Mouse (Mus musculus): Measurements from ENCODE around the gene Prkg1. TPM values are rescaled to one million over a fixed set of nuclear protein-coding genes. Genes with fewer than 3 reads are reported as not detected.
A peak's percentile ranks its signal among the peaks of the same experiment; 100 is the strongest.

The Prkg1 gene
- polyA plus RNA-seq, 1 experiment, result 0.15 TPM

DNA sequence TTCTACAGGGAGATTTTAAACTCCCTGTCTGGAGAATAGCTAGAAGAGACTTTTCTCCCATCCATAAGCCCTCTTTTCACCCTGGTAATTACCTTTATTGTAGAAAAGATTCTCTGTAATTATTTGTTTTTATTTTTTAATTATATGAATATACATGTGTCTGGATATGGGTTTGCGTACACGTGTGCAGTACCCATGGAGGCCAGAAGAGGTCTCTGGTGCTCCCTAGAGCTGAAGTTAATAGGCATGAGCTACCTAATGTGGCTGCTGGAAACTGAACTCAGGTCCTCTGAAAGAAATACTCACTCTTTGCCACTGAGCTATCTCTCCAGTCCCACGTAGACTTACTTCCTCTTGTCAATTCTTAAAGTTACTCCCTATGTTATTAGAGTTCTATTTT is 937.0 kb downstream of the Prkg1 start:
- H3K4me3 ChIP-seq (ENCODE audit: insufficient read depth, low read length), result no peak overlapping the region
- no peak overlapping the region for H3K27ac ChIP-seq (ENCODE audit: insufficient read depth, low read depth, low read length)
- no peaks in the 10 kb centered on the region for H3K4me1 ChIP-seq (ENCODE audit: control insufficient read depth, insufficient read depth, low read length)
- no peak for TF ChIP-seq CTCF (IDR thresholded peaks at IDR 0.05; ENCODE audit: low read depth, low read length)
- no peak for TF ChIP-seq POLR2A (IDR thresholded peaks at IDR 0.05; ENCODE audit: borderline replicate concordance, low read depth, low read length)

DNA sequence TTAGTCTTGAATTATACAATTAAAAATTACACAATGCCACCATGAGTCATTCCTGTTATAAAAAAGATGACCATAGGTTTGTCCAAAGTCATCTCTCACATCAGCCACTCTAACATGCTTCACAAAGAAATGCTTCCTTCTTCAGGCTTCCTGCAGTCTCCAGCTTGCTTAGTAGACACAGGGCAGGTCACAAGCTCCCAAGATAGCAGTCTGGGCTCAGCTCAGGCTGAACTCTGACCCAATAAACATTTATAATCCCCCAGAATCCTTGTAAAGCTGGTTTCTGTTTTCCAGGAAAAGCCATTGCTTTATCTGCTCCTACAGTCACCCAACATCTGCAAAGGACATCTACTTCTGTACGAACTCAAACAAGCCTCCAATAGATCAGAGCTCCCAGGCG is 938.7 kb downstream of the Prkg1 start:
- TF ChIP-seq CTCF (IDR thresholded peaks at IDR 0.05; ENCODE audit: low read depth, low read length) (no peak), POLR2A (IDR thresholded peaks at IDR 0.05; ENCODE audit: borderline replicate concordance, low read depth, low read length) (no peak)

DNA sequence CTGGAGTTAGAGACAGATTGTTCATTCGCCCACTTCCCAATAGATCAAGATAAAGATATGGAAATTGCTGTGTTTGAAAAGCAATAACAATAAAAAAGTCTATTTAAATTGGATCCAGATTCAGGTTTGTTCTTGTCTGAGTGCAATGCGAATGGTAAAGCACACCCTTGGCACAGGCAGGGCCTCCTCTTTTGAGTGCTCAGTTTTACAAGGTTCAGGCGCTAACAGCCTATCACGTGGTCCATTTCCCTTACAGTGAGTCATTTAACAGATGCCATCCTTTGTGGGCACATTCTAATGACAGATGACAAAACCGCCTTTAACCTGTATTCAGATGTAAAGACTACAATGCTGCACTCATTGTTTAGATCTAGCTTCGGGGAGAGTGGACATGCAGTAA is 949.2 kb downstream of the Prkg1 start:
- no peak overlapping the region for H3K4me3 ChIP-seq (ENCODE audit: insufficient read depth, low read length)
- no peak for TF ChIP-seq CTCF (IDR thresholded peaks at IDR 0.05; ENCODE audit: low read depth, low read length)
- TF ChIP-seq POLR2A (IDR thresholded peaks at IDR 0.05; ENCODE audit: borderline replicate concordance, low read depth, low read length), result no peak
- no peaks in the 10 kb centered on the region for H3K4me1 ChIP-seq (ENCODE audit: control insufficient read depth, insufficient read depth, low read length)
- no peak overlapping the region for H3K27ac ChIP-seq (ENCODE audit: insufficient read depth, low read depth, low read length)

More for the DNA sequence above, 938.7 kb downstream of the Prkg1 start:
- H3K4me3 ChIP-seq (ENCODE audit: insufficient read depth, low read length), result no peak overlapping the region
- H3K4me1 ChIP-seq (ENCODE audit: control insufficient read depth, insufficient read depth, low read length), result no peaks in the 10 kb centered on the region
- H3K27ac ChIP-seq (ENCODE audit: insufficient read depth, low read depth, low read length), result no peak overlapping the region

DNA sequence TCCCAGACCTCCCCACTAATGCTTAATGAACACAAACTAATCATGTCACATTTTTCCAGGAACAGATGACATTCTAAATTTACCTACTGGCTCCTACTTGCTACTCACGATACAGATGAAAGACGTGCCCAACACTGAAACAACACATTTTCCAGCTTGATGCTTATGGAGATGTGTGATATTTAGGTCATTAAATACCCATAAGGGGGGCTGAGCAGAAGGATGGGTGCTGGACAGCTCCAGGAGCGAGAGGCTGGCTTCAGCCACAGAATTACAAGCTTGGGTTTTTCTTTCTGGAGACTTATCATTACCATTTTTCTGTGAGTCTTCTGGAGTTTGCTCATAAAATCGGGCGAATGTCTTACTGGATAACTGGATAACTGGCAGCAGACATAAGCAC is 958.6 kb downstream of the Prkg1 start:
- no peaks in the 10 kb centered on the region for H3K4me1 ChIP-seq (ENCODE audit: control insufficient read depth, insufficient read depth, low read length)
- H3K27ac ChIP-seq (ENCODE audit: insufficient read depth, low read depth, low read length), result no peak overlapping the region
- TF ChIP-seq CTCF (IDR thresholded peaks at IDR 0.05; ENCODE audit: low read depth, low read length), result no peak
- no peak for TF ChIP-seq POLR2A (IDR thresholded peaks at IDR 0.05; ENCODE audit: borderline replicate concordance, low read depth, low read length)
- no peak overlapping the region for H3K4me3 ChIP-seq (ENCODE audit: insufficient read depth, low read length)

DNA sequence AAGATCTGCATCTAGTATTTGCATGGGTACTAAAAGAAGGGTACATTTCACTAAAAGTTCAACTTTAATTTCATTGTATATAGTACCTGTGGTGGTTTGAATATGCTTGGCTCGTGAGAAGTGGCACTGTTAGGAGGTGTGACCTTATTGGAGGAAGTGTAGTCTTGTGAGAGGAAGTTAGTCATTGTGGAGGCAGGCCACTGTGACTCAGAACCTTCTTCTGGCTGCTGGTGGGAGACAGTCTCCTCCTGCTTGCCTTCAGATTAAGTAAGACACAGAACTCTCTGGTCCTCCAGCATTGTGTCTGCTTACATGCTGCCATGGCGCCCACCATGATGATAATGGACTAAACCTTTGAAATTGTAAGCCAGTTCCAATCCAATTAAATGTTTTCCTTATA is 984.0 kb downstream of the Prkg1 start:
- H3K4me1 ChIP-seq (ENCODE audit: control insufficient read depth, insufficient read depth, low read length), result peaks cover 5% of the 10 kb centered on the region
- H3K4me3 ChIP-seq (ENCODE audit: insufficient read depth, low read length), result no peak overlapping the region
- H3K27ac ChIP-seq (ENCODE audit: insufficient read depth, low read depth, low read length), result peak overlapping the region; percentile 68
- TF ChIP-seq POLR2A (IDR thresholded peaks at IDR 0.05; ENCODE audit: borderline replicate concordance, low read depth, low read length) (no peak), CTCF (IDR thresholded peaks at IDR 0.05; ENCODE audit: low read depth, low read length) (no peak)

DNA sequence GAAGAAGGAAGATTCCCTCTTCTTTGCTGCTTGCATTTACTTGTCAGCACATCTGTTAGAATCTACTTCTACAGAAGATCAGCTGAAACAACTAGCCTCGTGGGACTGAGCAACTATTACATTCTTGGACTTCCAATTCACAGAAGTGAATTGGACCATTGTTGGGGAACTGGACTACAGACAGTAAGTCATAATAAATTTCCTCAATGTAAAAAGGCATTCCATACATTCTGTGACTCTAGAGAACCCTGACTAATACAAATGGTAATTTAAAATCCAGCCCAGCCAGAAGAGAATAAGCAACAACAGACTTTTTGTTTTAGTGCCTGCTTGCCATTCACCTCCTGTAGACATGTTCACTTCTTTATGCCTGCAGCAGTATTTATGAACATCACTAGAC is 996.5 kb downstream of the Prkg1 start:
- Histone ChIP-seq H3K4me1 (ENCODE audit: control insufficient read depth, insufficient read depth, low read length) (no peaks in the 10 kb centered on the region), H3K27ac (ENCODE audit: insufficient read depth, low read depth, low read length) (no peak overlapping the region), H3K4me3 (ENCODE audit: insufficient read depth, low read length) (no peak overlapping the region)
- no peak for TF ChIP-seq POLR2A (IDR thresholded peaks at IDR 0.05; ENCODE audit: borderline replicate concordance, low read depth, low read length)
- no peak for TF ChIP-seq CTCF (IDR thresholded peaks at IDR 0.05; ENCODE audit: low read depth, low read length)

DNA sequence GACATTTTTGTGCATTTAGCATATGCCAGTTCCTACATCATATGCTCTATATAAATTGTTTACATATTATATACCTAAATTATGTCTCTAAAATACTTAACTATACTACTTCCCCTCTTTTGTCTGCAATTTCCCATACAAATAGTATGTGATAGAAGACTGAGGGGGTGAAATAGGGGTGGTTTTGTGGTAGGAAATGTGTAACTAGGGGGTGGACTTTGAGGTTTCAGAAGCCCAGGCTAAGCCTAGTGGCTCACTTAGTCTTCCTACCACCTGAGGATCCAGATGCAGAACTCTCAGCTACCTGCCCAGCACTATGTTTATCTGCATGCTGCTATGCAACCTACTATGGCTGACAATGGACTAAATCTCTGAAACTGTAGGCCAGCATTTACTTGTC is 1020.4 kb downstream of the Prkg1 start:
- TF ChIP-seq POLR2A (IDR thresholded peaks at IDR 0.05; ENCODE audit: borderline replicate concordance, low read depth, low read length), result no peak
- TF ChIP-seq CTCF (IDR thresholded peaks at IDR 0.05; ENCODE audit: low read depth, low read length), result no peak
- Histone ChIP-seq H3K27ac (ENCODE audit: insufficient read depth, low read depth, low read length) (no peak overlapping the region), H3K4me1 (ENCODE audit: control insufficient read depth, insufficient read depth, low read length) (no peaks in the 10 kb centered on the region), H3K4me3 (ENCODE audit: insufficient read depth, low read length) (no peak overlapping the region)

DNA sequence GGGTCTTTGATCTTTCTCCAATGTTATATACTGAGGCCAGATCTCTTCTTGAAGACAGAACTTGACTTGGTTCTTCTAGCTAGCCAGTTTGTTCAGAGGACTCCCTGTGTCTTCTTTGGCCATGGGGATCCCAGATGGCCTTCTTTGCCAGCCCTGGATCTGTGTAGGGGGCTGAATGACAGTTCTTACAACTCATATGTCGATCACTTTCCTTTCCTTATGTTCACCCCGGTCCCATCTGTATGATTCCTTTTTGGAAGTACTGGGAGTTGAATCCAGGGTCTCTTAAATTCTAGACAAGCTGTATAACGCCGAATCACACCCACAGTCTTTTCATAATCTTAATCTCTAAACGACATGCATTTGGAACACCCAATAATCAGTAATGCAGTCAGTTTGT is 1065.7 kb downstream of the Prkg1 start:
- no peak overlapping the region for H3K4me3 ChIP-seq (ENCODE audit: insufficient read depth, low read length)
- no peaks in the 10 kb centered on the region for H3K4me1 ChIP-seq (ENCODE audit: control insufficient read depth, insufficient read depth, low read length)
- H3K27ac ChIP-seq (ENCODE audit: insufficient read depth, low read depth, low read length), result no peak overlapping the region
- TF ChIP-seq POLR2A (IDR thresholded peaks at IDR 0.05; ENCODE audit: borderline replicate concordance, low read depth, low read length) (no peak), CTCF (IDR thresholded peaks at IDR 0.05; ENCODE audit: low read depth, low read length) (no peak)

DNA sequence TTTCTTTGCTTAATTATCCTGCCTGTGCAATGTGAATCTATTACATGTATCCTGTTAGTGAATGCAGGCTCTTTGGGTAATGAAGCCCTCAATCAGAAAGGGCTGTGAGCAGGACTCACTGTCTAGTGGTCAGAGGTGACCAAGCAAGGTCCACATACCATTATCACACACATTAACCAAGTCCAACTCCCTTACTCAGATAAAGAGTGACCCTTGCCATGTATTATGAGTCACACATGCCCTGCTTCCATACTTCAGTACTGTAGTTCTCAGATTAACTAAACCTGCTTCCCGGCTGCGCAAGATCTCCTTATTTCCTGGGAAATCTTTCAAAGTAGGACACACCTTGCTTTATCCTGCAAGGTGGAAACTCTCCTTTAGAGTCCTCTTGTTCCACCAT is 1073.6 kb downstream of the Prkg1 start:
- Histone ChIP-seq H3K4me1 (ENCODE audit: control insufficient read depth, insufficient read depth, low read length) (no peaks in the 10 kb centered on the region), H3K4me3 (ENCODE audit: insufficient read depth, low read length) (no peak overlapping the region), H3K27ac (ENCODE audit: insufficient read depth, low read depth, low read length) (no peak overlapping the region)
- no peak for TF ChIP-seq POLR2A (IDR thresholded peaks at IDR 0.05; ENCODE audit: borderline replicate concordance, low read depth, low read length)
- no peak for TF ChIP-seq CTCF (IDR thresholded peaks at IDR 0.05; ENCODE audit: low read depth, low read length)

DNA sequence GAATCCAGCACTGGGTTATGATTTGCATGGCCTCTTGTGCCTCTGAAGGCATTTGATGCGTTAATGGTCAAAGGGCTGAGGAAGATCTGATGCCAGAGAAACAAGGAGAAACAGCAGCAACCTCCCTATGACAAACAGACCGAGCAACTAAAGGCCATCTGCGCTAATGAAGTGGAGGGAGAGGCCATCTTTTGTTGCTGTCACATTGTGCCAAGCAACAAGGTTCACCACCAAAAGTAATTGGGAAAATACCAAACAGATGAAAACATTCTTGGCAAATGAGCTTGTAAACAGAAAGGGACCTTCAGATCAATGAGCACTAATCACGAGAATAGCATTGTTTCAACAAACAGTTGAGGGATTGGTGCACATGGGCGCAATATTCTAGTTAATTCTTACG is 1074.1 kb downstream of the Prkg1 start:
- TF ChIP-seq CTCF (IDR thresholded peaks at IDR 0.05; ENCODE audit: low read depth, low read length) (no peak), POLR2A (IDR thresholded peaks at IDR 0.05; ENCODE audit: borderline replicate concordance, low read depth, low read length) (no peak)
- Histone ChIP-seq H3K4me1 (ENCODE audit: control insufficient read depth, insufficient read depth, low read length) (no peaks in the 10 kb centered on the region), H3K27ac (ENCODE audit: insufficient read depth, low read depth, low read length) (no peak overlapping the region), H3K4me3 (ENCODE audit: insufficient read depth, low read length) (no peak overlapping the region)

DNA sequence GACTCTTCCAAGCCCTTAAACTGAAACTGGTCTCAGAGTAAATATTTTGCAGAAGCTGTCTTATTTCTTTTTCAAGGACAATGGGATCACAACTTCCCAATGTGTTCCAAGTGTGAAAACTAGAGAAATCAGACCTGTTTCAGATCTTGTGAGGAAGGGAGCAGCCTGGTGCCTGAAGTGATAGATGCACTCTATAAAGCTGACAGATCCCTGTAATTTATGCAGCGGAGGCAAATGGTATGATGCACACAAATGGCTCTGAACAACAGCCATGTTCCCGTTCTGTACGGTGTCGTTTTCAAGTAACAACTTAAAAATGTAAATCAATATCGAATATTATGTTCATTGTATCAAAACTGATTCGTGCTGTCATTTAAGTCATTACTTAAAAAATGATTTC is 1076.9 kb downstream of the Prkg1 start:
- H3K27ac ChIP-seq (ENCODE audit: insufficient read depth, low read depth, low read length), result no peak overlapping the region
- H3K4me1 ChIP-seq (ENCODE audit: control insufficient read depth, insufficient read depth, low read length), result no peaks in the 10 kb centered on the region
- no peak overlapping the region for H3K4me3 ChIP-seq (ENCODE audit: insufficient read depth, low read length)
- TF ChIP-seq CTCF (IDR thresholded peaks at IDR 0.05; ENCODE audit: low read depth, low read length) (no peak), POLR2A (IDR thresholded peaks at IDR 0.05; ENCODE audit: borderline replicate concordance, low read depth, low read length) (no peak)
